Mouse (Mus musculus): Measurements from ENCODE around the gene Bcl7c.
A peak's percentile ranks its signal among the peaks of the same experiment; 100 is the strongest.

DNA sequence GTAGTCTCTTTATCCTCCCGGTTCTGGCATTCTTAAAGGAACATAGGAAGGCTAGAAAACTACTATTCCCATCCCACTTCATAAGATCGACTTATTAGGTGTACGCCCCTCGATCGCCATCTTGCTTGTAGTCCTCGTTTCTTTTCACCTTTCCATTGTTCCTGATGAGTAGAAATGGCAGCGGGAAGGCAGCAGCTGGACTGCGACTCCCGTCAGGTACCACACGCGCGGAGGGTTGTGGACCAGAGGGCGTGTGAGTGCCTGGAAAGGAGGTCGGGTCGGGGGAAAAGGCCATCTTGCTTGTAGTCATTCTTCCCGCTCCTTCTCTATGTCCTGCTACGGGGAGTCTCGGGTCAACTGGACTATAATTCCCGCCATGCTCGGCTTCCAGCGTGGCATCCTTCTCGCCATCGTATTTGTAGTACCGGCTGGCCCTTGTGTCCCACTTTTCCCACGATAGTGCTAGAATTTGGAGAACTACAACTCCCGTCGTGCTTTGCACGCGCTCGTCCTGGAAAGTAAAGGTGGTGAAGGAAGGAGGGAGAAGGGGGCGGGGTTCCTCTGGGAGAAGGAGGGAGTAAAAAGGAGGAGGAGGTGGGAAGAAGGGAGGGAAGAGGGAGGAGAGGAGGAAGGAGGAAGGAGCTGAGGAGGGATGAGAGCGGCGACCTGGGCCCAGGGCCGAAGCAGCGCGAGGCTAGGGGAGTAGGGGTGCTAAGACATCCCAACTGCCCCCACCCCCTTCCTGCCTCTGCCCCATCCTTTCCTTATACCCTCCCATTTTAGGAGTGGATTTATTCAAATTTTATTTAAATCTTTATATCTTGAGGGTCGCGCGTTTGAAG, 37.1 kb upstream of the Bcl7c start:
- TF ChIP-seq CTCF (conservative IDR thresholded peaks at IDR 0.05 in 1 of 2, IDR thresholded peaks at IDR 0.05 in 1 of 2; ENCODE audit: low read depth in 2 of 2, low read length in 2 of 2) (no peak), POLR2AphosphoS2 (IDR thresholded peaks at IDR 0.05; ENCODE audit: low read depth, low read length) (no peak), POLR2A (IDR thresholded peaks at IDR 0.05; ENCODE audit: low read depth, low read length) (no peak; the same call in 1 of the 2 replicates), NRF1 (IDR thresholded peaks at IDR 0.05; ENCODE audit: low read depth, low read length) (peak; percentile 62), ETS1 (conservative IDR thresholded peaks at IDR 0.05; ENCODE audit: low read depth, low read length) (no peak), TBP (conservative IDR thresholded peaks at IDR 0.05; ENCODE audit: low read depth, low read length) (no peak), EP300 (IDR thresholded peaks at IDR 0.05; ENCODE audit: low read length) (no peak), PAX5 (IDR thresholded peaks at IDR 0.05; ENCODE audit: low read length) (no peak), MYC (IDR thresholded peaks at IDR 0.05; ENCODE audit: low read depth, low read length) (no peak), ELF1 (IDR thresholded peaks at IDR 0.05; ENCODE audit: low read depth, low read length) (peak; percentile 43; the same call in 1 of the 2 replicates)
